Mouse (Mus musculus) layer of hippocampus, adult 8-10 months (tissue): ENCODE measurements around the gene Wdhd1. TPM values are rescaled to one million over a fixed set of nuclear protein-coding genes. Genes with fewer than 3 reads are reported as not detected.

Experiments
- DNase-seq, 2 experiments: peaks; one replicate each; pipeline ENCODE4 v3.0.0; 2022; ENCODE audit warnings: low spot score in 2 of 2
- total RNA-seq, 4 experiments: library from RNA; stranded (reverse); gene quantifications; 2 replicates each; pipeline ENCODE4 v1.2.4; 2022

Gene Wdhd1
- total RNA-seq, 4 experiments from 2014 or later = 6.5 to 10.5 (median 7.2) TPM

DNA sequence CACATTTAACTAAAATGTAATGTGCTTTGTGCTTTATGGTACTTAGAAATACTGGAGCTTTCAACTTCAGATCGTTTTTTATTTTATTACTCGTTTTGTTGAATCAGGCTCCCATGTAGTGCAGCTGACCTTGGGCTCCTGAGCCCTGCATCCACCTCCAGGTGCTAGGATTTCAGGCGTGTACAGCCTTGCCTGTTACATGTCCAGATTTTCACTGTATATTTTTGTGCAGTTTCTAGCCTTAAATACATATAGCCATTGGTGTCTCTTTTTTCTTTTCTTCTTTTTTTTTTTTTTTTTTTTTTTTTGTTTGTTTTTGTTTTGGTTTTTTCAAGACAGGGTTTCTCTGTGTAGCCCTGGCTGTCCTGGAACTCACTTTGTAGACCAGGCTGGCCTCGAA is 4.9 kb upstream of the Wdhd1 start:
- no peak for DNase-seq

DNA sequence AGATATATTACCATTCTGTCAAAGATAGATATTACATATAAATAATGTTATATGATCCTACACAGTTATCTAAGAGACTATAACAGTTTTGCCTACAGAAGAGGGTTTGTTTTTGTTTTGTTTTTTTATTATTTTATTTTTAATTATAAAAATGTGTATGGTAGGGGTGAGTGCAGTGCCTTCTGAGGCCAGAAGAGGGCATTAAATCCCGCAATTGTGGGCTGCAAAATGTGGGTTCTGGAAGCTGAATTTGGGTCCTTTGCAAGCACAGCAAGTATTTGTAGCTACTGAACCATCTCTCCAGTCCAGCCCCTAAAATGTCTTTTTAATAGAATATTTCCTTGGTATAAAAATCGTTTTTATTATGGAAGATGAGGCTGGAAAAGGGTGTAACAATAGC is 2.4 kb upstream of the Wdhd1 start:
- no peak for DNase-seq

DNA sequence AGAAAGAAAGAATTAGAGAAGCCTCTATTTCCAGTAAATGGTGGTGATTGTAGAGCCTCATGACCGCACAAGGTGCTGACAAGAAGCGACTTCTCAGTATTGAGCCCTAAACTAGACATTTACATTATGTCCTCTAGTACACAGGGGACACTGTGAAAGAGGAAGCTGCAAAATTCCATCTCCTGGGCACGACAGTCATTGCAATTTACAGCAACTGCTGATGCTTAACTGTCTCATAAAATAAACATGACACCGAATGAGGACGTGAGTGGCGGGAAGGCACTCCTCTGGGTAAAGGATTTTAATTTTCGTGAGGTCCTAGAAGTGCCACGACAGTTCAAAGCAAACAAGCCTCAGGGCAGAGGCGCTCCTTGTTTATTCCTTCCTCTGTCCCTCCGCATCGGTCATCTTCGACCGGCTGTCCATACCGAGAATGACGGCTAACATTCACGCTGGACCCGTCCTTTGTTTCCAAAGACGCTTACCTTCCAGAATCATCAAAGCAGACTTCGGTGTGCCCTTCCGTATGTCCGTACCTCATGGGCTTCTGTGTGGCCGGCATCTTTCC is 537 bp downstream of the Wdhd1 start:
- DNase-seq = no peak

DNA sequence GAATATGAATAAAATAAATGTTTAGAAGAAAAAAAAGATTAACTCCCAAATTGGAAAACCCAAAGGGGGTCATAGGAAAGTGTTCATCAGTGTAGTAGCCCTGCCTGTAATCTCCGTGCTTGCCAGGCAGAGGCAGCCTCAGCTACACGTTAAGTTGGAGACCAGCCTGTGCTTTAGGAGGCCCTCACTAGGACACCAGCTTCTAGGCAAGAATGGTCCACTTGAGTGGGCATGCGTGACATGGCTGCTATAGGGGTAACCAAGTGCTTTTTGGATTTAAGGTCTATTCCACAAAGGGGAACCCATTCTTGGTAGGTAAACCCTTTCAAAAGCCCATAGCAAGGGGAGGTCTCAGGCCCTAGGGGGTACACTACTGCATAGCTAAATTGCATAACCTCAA is 1.2 kb downstream of the Wdhd1 start:
- DNase-seq = no peak

DNA sequence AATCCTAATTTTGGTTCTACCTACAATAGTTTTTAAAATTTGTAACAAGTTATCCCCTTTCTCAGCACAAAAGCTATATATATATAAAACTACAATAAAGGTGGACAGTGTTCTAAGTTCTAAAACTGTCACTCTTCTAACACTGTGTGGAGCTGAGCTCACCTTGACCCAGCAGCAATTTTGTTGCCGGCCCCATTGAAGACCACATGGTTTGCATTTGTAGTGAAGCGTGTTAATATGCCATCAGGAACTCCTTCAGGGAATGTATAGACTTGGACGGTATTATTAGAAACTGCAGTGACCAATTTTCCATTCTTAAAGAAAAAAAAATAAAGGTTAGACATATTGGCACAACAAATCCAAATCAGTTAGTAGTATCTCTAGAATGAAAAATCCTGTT is 2.9 kb downstream of the Wdhd1 start:
- DNase-seq = no peak

DNA sequence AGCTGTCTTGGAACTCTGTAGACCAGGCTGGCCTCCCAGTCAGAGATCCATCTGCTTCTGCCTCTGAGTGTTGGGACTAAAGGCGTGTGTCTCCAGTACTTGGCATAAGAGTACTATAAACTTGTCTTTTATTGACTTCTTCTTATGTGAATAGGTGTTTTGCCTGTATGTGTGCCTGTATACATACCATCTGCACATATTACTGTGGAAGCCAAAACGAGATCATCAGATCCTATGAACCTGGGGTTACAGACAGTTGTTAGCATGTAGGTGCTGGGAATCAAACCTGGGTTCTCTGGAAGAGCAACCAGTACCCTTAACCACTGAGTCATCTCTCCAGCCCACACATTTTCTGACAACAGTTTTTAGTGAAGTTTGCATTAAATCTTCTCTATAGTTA is 7.0 kb downstream of the Wdhd1 start:
- no peak for DNase-seq

DNA sequence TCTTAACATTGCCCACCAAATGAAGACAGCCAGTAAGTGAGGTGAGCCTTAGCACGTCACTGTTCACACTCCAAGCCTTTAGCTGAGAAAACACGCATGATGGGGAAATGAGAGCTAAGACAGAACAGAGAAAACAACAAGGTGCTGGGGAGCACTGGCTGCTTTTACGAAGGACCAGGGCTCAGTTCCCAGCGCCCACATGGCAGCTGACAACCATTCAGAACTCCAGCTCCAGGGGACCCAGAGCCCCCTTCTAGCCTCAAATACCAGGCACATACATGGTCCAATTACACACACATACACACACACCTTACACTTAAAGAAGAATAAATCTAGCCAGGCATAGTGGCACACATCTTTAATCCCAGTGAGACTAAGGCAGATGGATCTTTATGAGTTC is 7.6 kb downstream of the Wdhd1 start:
- no peak for DNase-seq

DNA sequence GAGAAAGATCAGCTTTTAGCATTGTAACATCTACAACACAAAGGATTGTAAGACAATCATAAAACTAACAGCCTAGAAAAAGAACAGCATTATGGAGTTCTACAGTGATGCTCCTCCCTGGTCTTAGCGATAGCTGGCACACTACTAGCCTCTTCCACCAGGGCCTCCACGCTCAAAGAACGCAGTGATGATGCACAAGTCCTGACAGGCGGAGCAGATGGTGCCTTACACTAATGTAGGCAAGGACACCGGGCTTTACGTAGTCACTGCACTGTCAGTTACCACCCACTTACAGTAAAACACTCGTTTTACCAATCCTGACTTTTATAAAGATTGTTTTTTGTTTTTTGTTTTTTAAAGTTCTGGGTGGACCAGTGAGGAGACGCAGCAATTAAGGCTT is 10.8 kb downstream of the Wdhd1 start:
- peak; percentile 12 to 18 for DNase-seq

DNA sequence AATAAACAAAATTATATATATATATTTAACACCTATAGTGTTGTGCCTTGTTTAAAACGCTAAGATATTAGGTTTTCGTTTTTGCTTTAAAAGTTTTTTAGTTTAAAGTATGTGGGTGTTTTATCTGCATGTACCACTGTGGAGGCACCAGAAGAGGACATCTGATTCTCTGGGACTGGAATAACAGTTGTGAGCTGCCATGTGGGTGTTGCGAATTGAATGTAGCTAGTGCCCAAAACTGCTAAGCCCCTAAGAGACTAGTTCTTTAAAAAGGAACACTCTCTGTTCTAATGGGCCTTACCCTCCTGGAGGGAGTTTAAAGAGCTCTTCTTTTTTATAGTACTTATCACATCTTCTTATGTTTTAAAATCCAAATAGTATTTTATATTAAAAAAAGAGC is 11.8 kb downstream of the Wdhd1 start:
- DNase-seq = peak; percentile 22 to 31

DNA sequence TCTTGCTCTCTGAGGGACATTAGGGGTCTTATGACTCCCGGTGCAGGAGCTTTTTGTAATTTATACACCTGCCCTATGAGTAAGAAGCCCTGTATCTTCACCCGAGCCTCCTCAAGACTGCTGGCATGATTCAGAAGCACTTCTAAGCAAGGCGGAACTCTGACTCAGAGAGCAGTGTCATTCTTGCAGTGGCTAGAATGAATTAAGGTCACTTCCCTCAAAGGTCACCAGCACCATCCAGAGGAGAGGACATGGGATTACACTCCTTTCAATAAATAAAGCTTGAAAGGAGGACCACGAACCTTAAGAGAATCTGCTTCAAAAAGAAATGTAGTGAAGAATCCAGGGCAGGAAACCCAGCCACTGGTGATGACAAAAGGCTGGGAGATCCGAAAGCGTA is 26.8 kb downstream of the Wdhd1 start:
- DNase-seq = no peak

DNA sequence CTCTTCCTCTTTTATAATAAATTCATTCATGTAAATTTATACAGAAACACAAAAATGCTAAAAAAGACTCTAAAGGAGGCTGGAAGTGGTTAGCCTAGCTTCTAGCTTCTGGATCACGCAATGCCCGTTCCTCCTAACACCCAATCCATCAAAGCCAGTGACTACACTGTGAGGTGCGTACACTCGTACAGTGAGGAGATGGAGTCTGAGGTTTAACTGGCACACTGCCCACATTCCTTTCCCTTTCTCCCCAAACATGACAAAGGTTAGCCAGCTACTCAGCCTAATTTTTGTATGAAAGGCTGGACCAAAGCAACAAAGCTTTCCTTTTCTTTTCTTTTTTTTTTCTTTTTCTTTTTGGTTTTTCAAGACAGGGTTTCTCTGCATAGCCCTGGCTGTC is 33.9 kb downstream of the Wdhd1 start:
- no peak for DNase-seq

DNA sequence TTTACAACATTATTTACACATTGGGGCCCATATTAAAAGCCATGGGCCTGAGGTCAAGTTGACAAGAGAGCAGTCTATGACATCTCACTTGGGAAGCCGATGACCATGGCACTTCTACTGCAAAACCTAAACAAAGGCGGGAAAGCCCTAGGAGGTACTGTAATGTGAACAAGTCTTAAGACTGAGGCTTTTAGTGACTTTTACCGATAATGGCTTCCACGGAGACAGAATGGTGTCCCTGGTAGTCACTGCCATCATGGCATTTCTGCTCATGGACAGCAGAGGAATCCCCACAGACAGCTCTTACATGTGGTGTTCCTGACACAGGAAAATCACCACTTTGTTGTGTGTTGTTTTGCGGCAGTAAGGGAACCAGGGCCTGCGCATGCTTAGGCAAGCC is 35.6 kb downstream of the Wdhd1 start:
- no peak for DNase-seq

DNA sequence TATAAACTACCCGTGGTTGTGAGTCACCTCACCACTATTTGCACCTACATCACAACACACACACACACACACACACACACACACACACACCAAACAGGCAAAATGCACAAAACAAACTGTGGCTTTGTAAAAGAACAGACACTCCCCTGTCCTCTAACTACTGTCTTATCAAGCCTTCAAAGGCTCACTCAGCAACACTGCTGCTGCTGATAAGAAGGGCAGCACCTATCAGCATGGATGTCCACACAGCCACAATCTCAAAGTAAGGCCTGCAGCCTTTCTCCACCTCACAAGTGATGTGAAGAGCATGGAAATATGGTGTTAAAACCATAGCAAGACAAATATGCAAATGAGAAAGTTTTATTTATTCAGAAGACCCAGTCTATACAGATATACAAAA is 36.1 kb downstream of the Wdhd1 start:
- no peak for DNase-seq

DNA sequence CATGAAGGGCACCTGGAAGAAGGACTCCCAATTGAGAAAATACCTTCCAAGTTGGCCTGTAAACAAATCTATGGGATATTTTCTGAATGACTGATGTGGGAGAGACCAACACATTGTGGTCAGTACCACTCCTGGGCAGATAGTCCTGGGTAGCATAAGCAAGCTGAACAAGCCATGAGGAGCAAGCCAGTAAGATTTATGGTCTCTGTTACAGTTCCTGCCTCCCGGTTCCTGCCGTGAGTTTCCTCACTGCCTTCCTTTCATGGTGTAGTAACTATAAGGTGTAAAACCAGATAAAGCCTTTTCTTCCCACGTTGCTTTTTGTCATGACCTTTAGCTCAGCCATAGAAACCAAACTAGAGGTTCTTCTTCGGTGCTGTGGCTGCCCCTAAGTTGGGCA is 39.4 kb downstream of the Wdhd1 start:
- no peak for DNase-seq

DNA sequence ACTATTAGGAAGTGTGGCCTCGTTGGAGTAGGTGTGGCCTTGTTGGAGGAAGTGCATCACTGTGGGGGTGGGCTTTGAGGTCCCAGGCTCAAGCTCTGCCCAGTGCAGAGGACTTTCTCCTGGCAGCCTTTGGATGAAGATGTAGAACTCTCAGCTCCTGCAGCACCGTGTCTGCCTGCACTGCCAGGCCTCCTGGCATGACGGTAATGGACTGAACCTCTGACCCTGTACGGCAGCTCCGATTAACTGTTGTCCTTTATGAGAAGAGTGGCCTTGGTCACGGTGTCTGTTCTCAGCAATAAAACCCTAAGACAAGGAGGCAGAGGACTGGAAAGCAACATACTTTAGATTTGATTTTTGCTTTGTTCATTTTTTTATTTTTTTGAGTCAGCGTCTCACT is 40.2 kb downstream of the Wdhd1 start:
- DNase-seq = no peak

DNA sequence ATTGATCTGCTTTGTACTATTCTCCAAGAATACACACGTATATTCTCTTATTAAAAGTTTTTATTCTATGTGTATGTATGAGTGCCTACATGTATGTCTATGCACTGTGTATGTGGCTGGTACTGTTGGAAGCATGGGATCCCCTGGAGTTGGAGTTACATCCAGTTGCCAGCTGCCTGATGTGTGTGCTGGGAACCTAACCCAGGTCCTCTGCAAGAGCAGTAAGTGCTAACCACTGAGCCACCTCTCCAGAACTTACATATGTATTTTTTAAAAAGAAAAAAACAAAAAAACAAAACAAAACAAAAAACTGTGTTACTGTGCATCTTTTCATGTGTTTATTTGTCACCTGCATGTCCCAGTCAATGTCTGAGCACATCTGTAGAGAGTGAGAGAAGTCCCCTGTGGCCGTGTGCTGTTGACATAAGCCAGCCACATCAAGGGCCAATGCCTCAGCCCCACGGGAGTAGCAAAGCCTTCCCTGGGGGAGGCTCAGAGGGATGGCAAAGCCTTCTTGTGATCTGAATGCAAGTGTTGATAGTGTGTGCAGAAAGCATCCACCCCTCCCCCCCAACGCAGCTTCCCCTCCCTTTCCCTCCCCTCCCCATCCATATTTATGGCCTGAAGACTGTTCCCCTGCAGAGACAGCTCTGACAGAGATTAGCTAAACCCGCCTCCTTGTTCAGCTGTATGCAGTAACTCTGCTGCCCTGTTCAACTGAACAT is 42.0 kb downstream of the Wdhd1 start:
- DNase-seq = no peak

DNA sequence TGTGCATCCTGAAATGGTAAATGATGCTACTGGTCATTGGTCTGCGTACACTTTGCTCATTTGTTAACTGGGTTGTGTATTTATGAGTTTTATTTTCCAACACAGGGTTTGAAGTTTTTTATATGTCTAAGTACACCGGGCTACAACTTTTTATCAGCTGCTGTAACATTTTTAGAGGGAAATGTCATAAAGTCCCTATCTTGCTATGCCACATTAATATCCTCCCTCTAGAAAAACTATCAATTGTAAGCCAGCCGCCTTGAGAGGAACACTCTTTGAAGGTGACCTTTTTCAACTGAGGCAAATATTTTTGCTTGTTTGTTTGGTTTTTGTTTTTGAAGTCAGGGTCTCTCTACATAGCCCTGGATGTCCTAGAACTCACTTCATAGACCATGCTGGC is 42.6 kb downstream of the Wdhd1 start:
- DNase-seq = no peak

DNA sequence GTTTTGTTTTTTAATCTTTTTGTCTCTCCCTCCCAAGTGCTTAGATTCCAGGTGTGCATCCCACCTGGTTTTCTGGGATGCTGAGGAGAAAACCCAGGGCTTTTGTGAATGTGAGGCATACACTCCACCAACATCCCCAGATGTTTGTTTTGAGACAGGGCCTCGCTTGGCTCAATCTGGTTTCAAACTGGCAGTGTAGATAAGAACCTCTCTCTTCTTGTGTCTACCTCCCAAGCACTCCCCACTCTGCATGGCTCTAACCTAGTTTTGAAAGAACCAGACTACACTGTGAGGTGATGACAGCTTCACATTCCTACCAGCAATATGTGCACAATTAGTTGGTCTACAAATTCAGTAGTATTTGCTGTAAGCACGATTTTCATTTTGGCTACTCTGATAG is 43.1 kb downstream of the Wdhd1 start:
- DNase-seq = no peak

DNA sequence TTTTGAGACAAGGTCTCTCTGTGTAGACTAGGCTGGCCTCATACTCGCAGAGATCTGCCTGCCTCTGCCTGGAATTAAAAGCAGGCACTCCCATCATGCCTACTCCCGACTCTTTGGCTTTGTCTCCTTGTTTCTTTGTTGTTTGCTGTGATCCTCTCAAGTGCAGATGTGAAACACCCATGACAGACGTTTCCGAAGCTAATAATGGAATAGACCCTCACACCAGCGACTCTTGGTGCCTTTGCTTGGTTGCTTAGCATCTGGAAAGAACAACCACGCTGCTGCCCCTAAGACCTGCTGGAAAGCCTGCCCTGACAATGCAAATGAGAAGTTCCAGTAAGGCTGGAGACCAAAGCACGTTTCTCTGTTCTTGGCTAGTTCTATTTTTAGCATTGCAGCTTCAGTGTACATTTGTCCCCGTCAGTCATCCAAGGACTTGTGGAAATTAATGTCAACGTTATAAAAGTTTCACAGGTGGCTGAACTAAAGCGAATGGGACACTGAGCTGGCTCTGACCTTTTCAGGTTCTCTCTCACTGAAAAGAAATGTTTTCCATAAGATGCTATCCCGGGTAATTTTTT is 46.8 kb downstream of the Wdhd1 start:
- DNase-seq = no peak

DNA sequence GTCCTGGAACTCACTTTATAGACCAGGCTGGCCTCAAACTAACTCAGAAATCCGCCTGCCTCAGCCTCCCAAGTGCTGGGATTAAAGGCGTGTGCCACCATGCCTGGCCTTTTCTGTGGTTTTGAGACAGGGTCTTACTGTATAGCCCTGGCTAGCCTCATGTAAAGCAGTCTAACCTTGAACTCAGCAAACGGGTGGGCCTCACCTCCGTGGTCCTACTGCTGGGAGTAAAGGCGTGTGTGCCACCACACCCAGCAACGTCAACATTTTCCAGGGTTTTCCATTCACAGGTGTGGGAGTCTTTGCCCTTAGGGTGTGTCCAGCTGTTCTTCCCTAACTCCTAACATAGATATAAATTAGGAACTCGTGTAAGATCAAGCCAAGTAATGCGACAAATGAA is 50.7 kb downstream of the Wdhd1 start:
- DNase-seq = no peak

DNA sequence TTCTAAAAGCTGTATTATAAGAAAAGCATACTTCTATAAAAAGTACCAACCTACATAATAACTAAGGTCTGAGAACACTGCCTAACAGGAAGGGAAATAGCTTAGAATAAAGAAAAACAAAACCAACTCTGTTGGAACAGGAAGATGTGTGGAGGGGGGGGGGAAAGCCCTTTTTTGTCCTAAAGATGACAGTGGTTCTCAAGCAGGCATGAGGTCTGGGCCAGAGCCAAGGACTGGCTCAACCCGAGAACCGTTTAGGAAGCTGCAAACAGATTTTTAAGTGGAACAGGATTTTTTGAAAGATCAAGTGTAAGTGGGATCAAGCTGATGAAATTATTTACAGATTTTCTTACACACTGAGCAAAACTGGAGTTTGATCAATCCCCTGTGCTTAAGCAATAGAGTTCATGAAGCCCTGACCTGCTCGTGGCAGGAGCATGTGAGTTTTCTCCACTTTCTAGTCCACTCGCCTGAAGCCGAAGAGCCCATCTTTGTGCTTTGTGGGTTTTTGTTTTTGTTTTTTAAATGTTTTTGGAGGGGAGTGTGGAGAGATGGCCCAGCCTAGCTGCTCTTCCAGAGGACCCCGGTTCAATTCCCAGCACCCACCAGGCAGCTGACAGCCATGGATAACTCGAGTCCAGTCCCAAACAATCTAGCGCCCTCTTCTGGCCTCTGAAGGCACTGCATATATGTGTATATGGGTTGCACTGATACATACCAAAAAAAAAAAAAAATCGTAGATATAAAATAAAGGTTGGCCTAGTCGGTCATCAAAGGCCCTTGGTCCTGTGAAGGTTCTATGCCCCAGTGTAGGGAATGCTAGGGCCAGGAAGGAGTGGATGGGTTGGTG is 52.0 kb downstream of the Wdhd1 start:
- no peak for DNase-seq
